Mouse (Mus musculus): ENCODE results near the gene Dlgap1. TPM values are rescaled to one million over a fixed set of nuclear protein-coding genes. Genes with fewer than 3 reads are reported as not detected.

Dlgap1 gene
- polyA plus RNA-seq, 1 experiment from 2014 or later = 12.3 TPM

DNA sequence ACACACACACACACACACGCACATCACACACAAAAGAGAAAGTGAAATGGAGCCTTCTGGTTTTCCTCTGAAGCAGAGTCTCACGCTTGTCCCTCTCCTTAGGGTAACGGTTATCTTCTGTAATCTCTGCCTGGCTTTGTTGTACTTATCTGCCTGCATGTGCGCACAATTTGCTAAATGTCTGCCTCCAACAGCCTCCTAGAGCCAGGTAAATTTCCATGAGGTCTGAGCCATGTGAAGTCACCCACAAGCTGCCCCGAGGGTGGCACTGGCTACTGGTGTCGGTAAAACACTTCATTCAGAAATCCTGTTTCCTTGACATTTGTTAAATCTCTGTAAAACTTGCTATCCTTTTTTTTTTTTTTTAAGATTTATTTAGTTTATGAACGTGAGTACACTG is 869.2 kb downstream of the Dlgap1 start:
- H3K4me1 ChIP-seq = no peaks in the 10 kb centered on the region
- H3K27me3 ChIP-seq (replicated peaks) = no peaks in the 10 kb centered on the region
- H3K9me3 ChIP-seq = no peaks in the 10 kb centered on the region
- H3K9ac ChIP-seq = no peak overlapping the region
- 90% methylated on average over 7 of the region's 7 CpGs for WGBS
- no peak for ATAC-seq (ENCODE audit: low FRiP score, low read depth)
- peaks cover 15% of the 10 kb centered on the region for H3K36me3 ChIP-seq
- H3K4me3 ChIP-seq = no peak overlapping the region
- H3K27ac ChIP-seq = no peak overlapping the region
- H3K4me2 ChIP-seq (replicated peaks) = no peak overlapping the region

DNA sequence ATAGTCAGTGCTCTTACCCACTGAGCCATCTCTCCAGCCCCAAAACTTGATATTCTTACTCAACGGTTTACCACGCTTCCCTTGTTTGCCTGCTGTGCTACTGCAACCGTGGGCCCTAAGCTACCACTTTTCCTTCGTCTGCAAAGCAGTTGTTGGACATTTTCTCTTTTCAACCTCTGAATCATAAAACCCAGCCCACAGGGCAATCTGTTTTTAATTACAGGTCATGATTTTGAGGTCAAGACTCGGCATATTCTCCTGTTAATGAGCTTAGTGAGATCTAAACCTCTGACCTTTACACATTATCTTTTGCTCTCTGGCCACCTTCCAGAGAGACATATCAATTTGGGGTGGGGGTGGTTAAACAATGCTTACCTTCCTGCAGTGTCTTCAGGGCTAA is 869.7 kb downstream of the Dlgap1 start:
- no peak for ATAC-seq (ENCODE audit: low FRiP score, low read depth)
- no peaks in the 10 kb centered on the region for H3K4me1 ChIP-seq
- no peak overlapping the region for H3K4me3 ChIP-seq
- no peak overlapping the region for H3K9ac ChIP-seq
- no peak overlapping the region for H3K4me2 ChIP-seq (replicated peaks)
- H3K9me3 ChIP-seq = no peaks in the 10 kb centered on the region
- no peak overlapping the region for H3K27ac ChIP-seq
- 62% methylated on average over 5 of the region's 5 CpGs for WGBS
- peaks cover 18% of the 10 kb centered on the region for H3K36me3 ChIP-seq
- no peaks in the 10 kb centered on the region for H3K27me3 ChIP-seq (replicated peaks)

DNA sequence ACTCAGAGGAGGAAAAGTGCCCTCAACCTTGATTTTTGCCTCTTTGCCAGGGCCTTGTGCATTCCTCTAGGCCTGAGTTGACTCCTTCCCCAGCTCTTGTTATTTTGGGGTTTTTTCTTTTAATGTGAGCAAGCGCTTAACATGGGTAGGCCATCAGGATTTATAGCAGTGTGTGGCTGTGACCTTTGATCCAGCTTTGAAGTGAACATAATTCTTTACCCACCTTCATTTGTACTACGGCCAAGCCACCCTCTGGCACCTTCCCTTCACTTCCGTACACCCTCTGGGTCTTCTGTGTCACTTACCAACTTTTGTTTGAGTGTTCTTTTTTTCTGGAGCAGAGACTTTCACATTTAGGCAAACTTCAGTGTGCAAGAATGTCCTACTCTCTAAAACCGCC is 874.4 kb downstream of the Dlgap1 start:
- H3K27ac ChIP-seq = no peak overlapping the region
- H3K36me3 ChIP-seq = peaks cover 31% of the 10 kb centered on the region
- H3K4me2 ChIP-seq (replicated peaks) = no peak overlapping the region
- H3K27me3 ChIP-seq (replicated peaks) = no peaks in the 10 kb centered on the region
- H3K4me1 ChIP-seq = peaks cover 10% of the 10 kb centered on the region; the same call in 1 of the 2 replicates
- no peak overlapping the region for H3K9ac ChIP-seq
- no peak overlapping the region for H3K4me3 ChIP-seq
- H3K9me3 ChIP-seq = no peaks in the 10 kb centered on the region
- ATAC-seq (ENCODE audit: low FRiP score, low read depth) = no peak
- 65% methylated on average over 4 of the region's 4 CpGs for WGBS

- Histone ChIP-seq H3K27ac (no peak overlapping the region), H3K9ac (no peak overlapping the region; the same call in 1 of the 2 replicates), H3K4me1 (peaks cover 21% of the 10 kb centered on the region), H3K4me3 (no peak overlapping the region), H3K27me3 (replicated peaks) (no peaks in the 10 kb centered on the region), H3K9me3 (no peaks in the 10 kb centered on the region), H3K4me2 (replicated peaks) (no peak overlapping the region), H3K36me3 (peaks cover 29% of the 10 kb centered on the region)
- ATAC-seq (ENCODE audit: low FRiP score, low read depth) = no peak
- 80% methylated on average over 10 of the region's 10 CpGs for WGBS
Observed at GRCm38 (mm10) chr17:70844971-70845370, 876.1 kb downstream of the Dlgap1 start.

- Histone ChIP-seq H3K9ac (no peak overlapping the region), H3K9me3 (no peaks in the 10 kb centered on the region), H3K4me2 (replicated peaks) (no peak overlapping the region), H3K27ac (no peak overlapping the region), H3K27me3 (replicated peaks) (no peaks in the 10 kb centered on the region), H3K4me1 (peaks cover 22% of the 10 kb centered on the region), H3K4me3 (no peak overlapping the region), H3K36me3 (peaks cover 27% of the 10 kb centered on the region)
- 78% methylated on average over 2 of the region's 2 CpGs for WGBS
- no peak for ATAC-seq (ENCODE audit: low FRiP score, low read depth)
Observed at GRCm38 (mm10) chr17:70845543-70845942, 876.7 kb downstream of the Dlgap1 start.

- peaks cover 26% of the 10 kb centered on the region for H3K4me1 ChIP-seq
- no peak for ATAC-seq (ENCODE audit: low FRiP score, low read depth)
Observed at GRCm38 (mm10) chr17:70846111-70846644, 877.3 kb downstream of the Dlgap1 start.

DNA sequence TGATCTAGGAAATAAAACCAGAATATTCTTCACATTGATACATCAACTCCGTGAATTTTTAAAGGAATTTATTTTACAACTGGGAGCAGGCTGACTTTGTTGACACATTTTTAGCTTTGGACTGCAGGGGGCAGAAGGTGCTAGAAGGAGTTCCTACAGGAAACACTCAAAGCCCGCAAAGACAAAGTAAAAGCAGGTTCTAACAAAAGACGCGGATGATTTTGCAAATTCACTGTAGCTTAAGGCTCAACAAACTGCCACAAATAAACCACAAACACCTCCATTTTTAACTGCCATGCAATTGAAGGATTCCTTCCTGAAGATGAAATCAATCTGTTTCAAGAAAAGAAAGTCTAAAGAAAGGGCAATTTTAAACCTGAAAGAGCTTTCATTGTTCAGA is 878.2 kb downstream of the Dlgap1 start:
- 5% methylated on average over 4 of the region's 4 CpGs for WGBS
- no peaks in the 10 kb centered on the region for H3K9me3 ChIP-seq
- no peak overlapping the region for H3K27ac ChIP-seq
- H3K4me1 ChIP-seq = peaks cover 30% of the 10 kb centered on the region
- peaks cover 21% of the 10 kb centered on the region for H3K36me3 ChIP-seq
- H3K27me3 ChIP-seq (replicated peaks) = no peaks in the 10 kb centered on the region
- peak overlapping the region; percentile 41 for H3K4me2 ChIP-seq (replicated peaks)
- no peak overlapping the region for H3K4me3 ChIP-seq
- ATAC-seq (ENCODE audit: low FRiP score, low read depth) = no peak
- no peak overlapping the region for H3K9ac ChIP-seq

More at GRCm38 (mm10) chr17:70846111-70846644, 877.3 kb downstream of the Dlgap1 start:
- Histone ChIP-seq H3K9ac (no peak overlapping the region), H3K4me2 (replicated peaks) (no peak overlapping the region), H3K4me3 (no peak overlapping the region), H3K9me3 (no peaks in the 10 kb centered on the region), H3K27me3 (replicated peaks) (no peaks in the 10 kb centered on the region), H3K27ac (no peak overlapping the region), H3K36me3 (peaks cover 27% of the 10 kb centered on the region)
- 67% methylated on average over 8 of the region's 8 CpGs for WGBS

- no peaks in the 10 kb centered on the region for H3K9me3 ChIP-seq
- under 1% methylated on average over 17 of the region's 17 CpGs for WGBS
- H3K27me3 ChIP-seq (replicated peaks) = no peaks in the 10 kb centered on the region
- H3K9ac ChIP-seq = peak overlapping the region; percentile 67; the same call in 1 of the 2 replicates
- 0 out of 2 replicates have a peak overlapping the region, but pooled peaks have one; percentile 27 for H3K27ac ChIP-seq
- H3K4me2 ChIP-seq (replicated peaks) = peak overlapping the region; percentile 93
- peaks cover 30% of the 10 kb centered on the region for H3K4me1 ChIP-seq
- peak overlapping the region; percentile 57 for H3K4me3 ChIP-seq
- peaks cover 17% of the 10 kb centered on the region for H3K36me3 ChIP-seq
- ATAC-seq (ENCODE audit: low FRiP score, low read depth) = no peak
Observed at GRCm38 (mm10) chr17:70847751-70848510, 879.1 kb downstream of the Dlgap1 start.

GRCm38 (mm10) chr17:70848511-70849398 is 879.9 kb downstream of the Dlgap1 start:
- H3K27ac ChIP-seq = peak overlapping the region; percentile 80
- H3K4me3 ChIP-seq = peak overlapping the region; percentile 57
- peaks cover 10% of the 10 kb centered on the region; the same call in 1 of the 2 replicates for H3K36me3 ChIP-seq
- WGBS = under 1% methylated on average over 23 of the region's 23 CpGs
- H3K27me3 ChIP-seq (replicated peaks) = no peaks in the 10 kb centered on the region
- peak overlapping the region; percentile 93 for H3K4me2 ChIP-seq (replicated peaks)
- peak overlapping the region; percentile 67 for H3K9ac ChIP-seq
- ATAC-seq (ENCODE audit: low FRiP score, low read depth) = no peak
- peaks cover 32% of the 10 kb centered on the region for H3K4me1 ChIP-seq
- H3K9me3 ChIP-seq = no peaks in the 10 kb centered on the region

DNA sequence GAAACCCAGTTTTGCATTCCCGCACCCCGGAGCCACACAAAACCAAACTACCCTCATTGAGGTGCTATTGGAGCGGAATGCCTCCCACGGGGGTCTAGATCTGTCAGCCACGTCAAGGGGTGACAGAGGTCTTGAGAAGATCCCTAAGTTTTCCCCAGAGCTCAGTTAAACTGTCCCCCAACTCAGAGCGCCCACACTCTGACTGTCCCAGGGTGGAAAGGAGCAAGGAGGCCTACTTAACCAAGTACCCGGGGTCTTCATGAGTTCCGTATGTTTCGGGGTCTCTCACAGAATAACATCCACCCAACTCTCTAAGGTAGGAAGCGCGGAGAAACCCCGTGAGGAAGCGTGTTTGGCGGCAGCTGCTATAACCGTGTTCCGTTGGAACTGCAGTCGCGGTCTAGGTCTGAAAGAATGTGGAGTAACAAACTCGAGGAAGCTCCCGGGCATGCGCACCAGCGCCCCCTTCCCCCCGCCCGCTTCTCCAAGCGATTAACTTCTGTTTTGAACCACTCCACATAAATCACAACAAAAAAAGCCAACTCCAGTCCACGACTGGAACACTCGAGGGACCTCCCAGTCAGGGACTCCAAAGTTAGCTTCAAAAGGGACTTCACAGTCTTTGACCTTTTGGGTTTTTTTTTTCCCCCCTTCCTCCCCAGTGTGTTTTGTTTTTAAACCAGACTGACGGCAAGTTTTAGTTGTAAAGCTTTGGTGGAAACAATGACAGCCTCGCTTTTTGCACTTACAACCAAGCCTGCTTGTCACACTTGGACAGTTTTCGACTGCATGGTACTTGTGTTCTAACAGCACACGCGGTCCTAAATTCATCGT is 880.7 kb downstream of the Dlgap1 start:
- peak; percentile 1; the same call in 1 of the 2 replicates for ATAC-seq (ENCODE audit: low FRiP score, low read depth)
- H3K9ac ChIP-seq = peak overlapping the region; percentile 71
- peaks cover 7% of the 10 kb centered on the region; the same call in 1 of the 2 replicates for H3K36me3 ChIP-seq
- H3K4me1 ChIP-seq = peaks cover 37% of the 10 kb centered on the region
- peak overlapping the region; percentile 57 for H3K4me3 ChIP-seq
- H3K9me3 ChIP-seq = no peaks in the 10 kb centered on the region
- no peaks in the 10 kb centered on the region for H3K27me3 ChIP-seq (replicated peaks)
- WGBS = under 1% methylated on average over 33 of the region's 33 CpGs
- H3K4me2 ChIP-seq (replicated peaks) = peak overlapping the region; percentile 93
- peak overlapping the region; percentile 80 for H3K27ac ChIP-seq

- under 1% methylated on average over 40 of the region's 40 CpGs for WGBS
- Histone ChIP-seq H3K9me3 (no peaks in the 10 kb centered on the region), H3K9ac (peak overlapping the region; percentile 71), H3K27ac (peak overlapping the region; percentile 80), H3K36me3 (peaks cover 6% of the 10 kb centered on the region; the same call in 1 of the 2 replicates), H3K4me1 (peaks cover 37% of the 10 kb centered on the region), H3K27me3 (replicated peaks) (no peaks in the 10 kb centered on the region), H3K4me3 (peak overlapping the region; percentile 57), H3K4me2 (replicated peaks) (peak overlapping the region; percentile 93)
- peak; percentile 23 for ATAC-seq (ENCODE audit: low FRiP score, low read depth)
Observed at GRCm38 (mm10) chr17:70850233-70850995, 881.5 kb downstream of the Dlgap1 start.

Measured in neural tube, embryonic 12.5 days (tissue).